Mouse (Mus musculus) liver, embryonic 14.5 days (tissue): ENCODE results near the gene Shisa8.

Experiments used
- CTCF ChIP-seq: IDR thresholded peaks from 2 replicates; pipeline ENCODE4 v1.5.1; 2016; ENCODE audit warnings: antibody characterized with exemption, low read depth, control low read depth
- EP300 ChIP-seq: IDR thresholded peaks from 2 replicates; pipeline ENCODE4 v1.6.1; 2016; ENCODE audit warnings: antibody characterized with exemption, low read depth

DNA sequence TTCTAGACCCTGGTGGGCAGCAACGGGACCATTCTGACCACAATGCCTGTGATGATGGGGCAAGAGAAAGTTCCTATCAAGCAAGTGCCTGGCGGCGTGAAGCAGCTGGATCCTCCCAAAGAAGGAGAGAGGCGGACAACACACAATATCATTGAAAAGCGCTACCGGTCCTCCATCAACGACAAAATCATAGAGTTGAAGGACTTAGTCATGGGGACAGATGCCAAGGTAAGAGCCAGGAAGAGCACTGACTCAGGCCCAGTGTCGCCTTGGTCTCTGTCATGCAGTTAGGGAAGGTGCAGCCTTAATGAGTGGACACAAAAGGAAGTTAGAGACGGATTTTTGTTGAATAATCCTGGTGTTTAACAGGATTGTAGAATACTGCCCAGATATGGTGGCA, 37.5 kb downstream of the Shisa8 start:
- TF ChIP-seq EP300 (no peak), CTCF (no peak)
